Mouse (Mus musculus) spleen, adult 2 months (tissue): ENCODE data around the gene Iqck. TPM values are rescaled to one million over a fixed set of nuclear protein-coding genes. Genes with fewer than 3 reads are reported as not detected.

ENCODE experiments used
- DNase-seq, 2 experiments: peaks; one replicate each; pipeline versions ENCODE4 v3.0.0 to v3.0.0-alpha.2; 2012 to 2021; ENCODE audit warnings: low spot score in 2 of 2, low read depth in 1 of 2
- H3K27ac ChIP-seq: fragments of 200-500 bp; 2 replicates; pipeline ENCODE4 v1.5.1; 2012; ENCODE audit warnings: low read length, inconsistent platforms; ENCODE audit not compliant: insufficient read depth
- H3K27me3 ChIP-seq: fragments of 200-500 bp; 2 replicates; pipeline ENCODE4 v1.6.1; 2012; ENCODE audit warnings: mild to moderate bottlenecking, moderate library complexity, low read length, inconsistent platforms; ENCODE audit not compliant: control insufficient read depth, insufficient read depth
- H3K36me3 ChIP-seq: fragments of 200-500 bp; 2 replicates; pipeline ENCODE4 v1.6.1; 2012; ENCODE audit warnings: mild to moderate bottlenecking, low read length, inconsistent platforms; ENCODE audit not compliant: control insufficient read depth, insufficient read depth
- H3K4me1 ChIP-seq: fragments of 200-500 bp; 2 replicates; pipeline ENCODE4 v1.6.1; 2011; ENCODE audit warnings: inconsistent platforms; ENCODE audit not compliant: control insufficient read depth, insufficient read depth, insufficient read length
- H3K4me3 ChIP-seq: fragments of 200-500 bp; 2 replicates; pipeline ENCODE4 v1.5.1; 2011; ENCODE audit warnings: mild to moderate bottlenecking, inconsistent platforms; ENCODE audit not compliant: insufficient read depth, insufficient read length; ENCODE audit errors: extremely low read depth
- CTCF ChIP-seq: fragments of 200-500 bp; IDR thresholded peaks from 2 replicates; pipeline ENCODE4 v1.5.1; 2011; ENCODE audit warnings: mild to moderate bottlenecking, inconsistent platforms; ENCODE audit not compliant: insufficient read depth, insufficient read length, insufficient replicate concordance; ENCODE audit errors: extremely low read depth
- POLR2A ChIP-seq: fragments of 200-500 bp; IDR thresholded peaks from 2 replicates; pipeline ENCODE4 v1.6.1; 2011; ENCODE audit warnings: low read depth, low read length, inconsistent platforms
- WGBS: fragments of 180-500 bp; shearing (Covaris S2); methylation state at CpG from one replicate; pipeline ENCODE4 v1.1.7; 2018; 5-methylcytosine and 5-hydroxymethylcytosine counted together
- polyA plus RNA-seq: library from polyadenylated mRNA; depleted of rRNA; stranded (reverse); fragments of >200 nt; gene quantifications from 2 replicates; pipeline ENCODE4 v1.2.3, GENCODE M21; 2012

The Iqck gene
- polyA plus RNA-seq, 1 experiment, result 0.48 TPM

DNA sequence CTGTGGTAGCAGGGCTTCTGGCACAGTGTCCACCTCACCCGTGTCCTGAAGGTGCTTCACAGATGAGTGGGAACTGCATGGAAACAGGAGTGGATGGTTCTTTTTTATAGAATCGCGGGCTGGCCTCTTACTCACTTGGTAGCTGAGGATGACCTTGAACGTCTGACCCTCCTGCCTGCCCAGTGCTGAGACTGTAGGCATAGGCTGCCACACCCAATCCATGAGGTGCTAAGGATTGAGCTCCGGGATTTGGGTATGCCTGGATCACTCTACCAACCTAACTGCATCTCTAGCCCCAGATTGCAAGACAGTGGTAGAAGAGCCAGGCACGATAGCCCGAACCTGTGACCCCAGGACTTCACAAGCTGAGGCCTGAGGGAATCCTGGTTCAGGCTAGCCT lies 37.8 kb upstream of the Iqck start:
- no peaks in the 10 kb centered on the region for H3K27me3 ChIP-seq
- H3K4me3 ChIP-seq, result no peak overlapping the region
- no peak for DNase-seq
- H3K36me3 ChIP-seq, result peaks cover 22% of the 10 kb centered on the region
- TF ChIP-seq CTCF, result no peak
- no peak for TF ChIP-seq POLR2A
- H3K27ac ChIP-seq, result no peak overlapping the region
- 92% methylated on average over 7 of the region's 7 CpGs for WGBS
- no peaks in the 10 kb centered on the region for H3K4me1 ChIP-seq

DNA sequence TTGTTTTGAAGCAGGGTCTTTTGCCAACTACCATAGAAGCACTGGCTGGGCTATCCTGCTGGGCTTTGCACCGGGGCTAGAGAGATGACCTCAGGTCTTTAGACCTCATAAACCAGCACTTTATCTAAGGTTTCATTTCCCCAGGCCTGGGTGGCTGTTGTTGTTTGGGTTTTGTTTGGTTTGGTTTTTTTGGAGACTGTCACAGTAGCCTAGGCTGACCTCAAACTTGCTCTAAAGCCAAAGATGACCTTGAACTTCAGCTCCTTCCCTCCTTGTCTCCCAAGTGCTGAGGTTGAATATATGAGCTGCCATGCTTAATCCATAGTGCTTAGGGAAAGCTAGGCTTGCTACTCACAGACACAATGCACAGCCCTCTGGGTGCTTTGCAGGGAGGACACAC lies 35.9 kb upstream of the Iqck start:
- WGBS, result 77% methylated on average over 1 of the region's 1 CpGs
- TF ChIP-seq POLR2A, result no peak
- no peak for TF ChIP-seq CTCF
- H3K36me3 ChIP-seq, result peaks cover 12% of the 10 kb centered on the region

DNA sequence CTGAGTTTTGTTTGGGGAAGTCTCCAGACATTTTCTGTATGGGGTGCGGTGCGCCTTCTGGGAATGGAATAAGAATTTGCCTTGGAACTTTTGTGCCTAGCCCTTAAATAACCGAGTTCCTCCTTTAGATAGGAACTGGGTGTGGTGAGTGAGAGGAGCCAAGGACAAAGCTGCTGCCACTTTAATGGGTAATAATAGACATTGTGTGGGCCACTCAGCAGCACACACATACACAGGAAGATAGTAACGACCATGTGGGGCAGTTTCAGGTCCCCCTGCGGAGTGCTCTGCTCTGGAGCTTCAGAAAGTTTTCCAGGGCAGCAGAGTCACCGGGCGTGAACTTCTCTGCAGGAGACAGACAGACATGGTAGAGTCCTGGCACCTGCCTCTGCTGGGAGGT lies 34.2 kb upstream of the Iqck start:
- Histone ChIP-seq H3K4me3 (no peak overlapping the region), H3K36me3 (peaks cover 9% of the 10 kb centered on the region), H3K27ac (no peak overlapping the region), H3K4me1 (no peaks in the 10 kb centered on the region), H3K27me3 (no peaks in the 10 kb centered on the region)
- no peak for DNase-seq
- WGBS, result 76% methylated on average over 7 of the region's 7 CpGs
- no peak for TF ChIP-seq POLR2A
- no peak for TF ChIP-seq CTCF

More for the DNA sequence above, 35.9 kb upstream of the Iqck start:
- no peak for DNase-seq
- H3K27me3 ChIP-seq, result no peaks in the 10 kb centered on the region
- no peak overlapping the region for H3K27ac ChIP-seq
- no peaks in the 10 kb centered on the region for H3K4me1 ChIP-seq
- H3K4me3 ChIP-seq, result no peak overlapping the region

DNA sequence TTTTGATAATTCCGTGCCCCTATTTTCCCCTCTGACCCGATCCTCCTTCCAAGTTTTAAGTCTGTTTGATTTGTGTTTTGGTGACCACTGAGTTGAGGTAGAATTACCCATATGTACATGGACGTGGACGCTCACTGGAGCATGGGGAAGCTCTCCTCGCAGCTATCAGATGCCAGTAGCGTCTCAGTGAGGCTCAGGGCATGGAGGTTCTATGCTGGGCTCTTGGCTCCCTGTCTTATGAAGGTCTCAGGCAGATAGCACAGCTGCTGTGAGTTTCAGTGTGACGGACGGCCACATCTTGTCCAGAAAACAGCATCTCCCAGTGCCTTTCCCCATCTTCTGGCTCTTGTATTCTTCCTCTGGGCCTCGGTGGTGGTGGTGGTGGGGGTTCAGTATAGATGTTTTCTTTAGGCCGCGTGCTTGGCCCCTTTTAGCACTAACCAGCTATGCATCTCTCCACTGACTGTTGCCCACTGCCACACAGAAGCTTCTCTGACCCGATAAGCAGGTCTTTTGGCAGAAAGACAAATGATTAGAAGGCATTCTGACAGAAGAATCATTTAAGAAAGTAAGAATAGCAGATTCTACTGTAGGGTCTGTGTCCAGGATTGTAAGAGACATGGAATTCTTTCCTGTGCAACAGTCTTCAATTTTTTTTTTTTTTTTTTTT lies 33.5 kb upstream of the Iqck start:
- 92% methylated on average over 12 of the region's 12 CpGs for WGBS
- no peaks in the 10 kb centered on the region for H3K4me1 ChIP-seq
- TF ChIP-seq POLR2A (no peak), CTCF (no peak)
- no peak for DNase-seq
- no peak overlapping the region for H3K27ac ChIP-seq
- no peak overlapping the region for H3K4me3 ChIP-seq
- peaks cover 11% of the 10 kb centered on the region for H3K36me3 ChIP-seq
- no peaks in the 10 kb centered on the region for H3K27me3 ChIP-seq

DNA sequence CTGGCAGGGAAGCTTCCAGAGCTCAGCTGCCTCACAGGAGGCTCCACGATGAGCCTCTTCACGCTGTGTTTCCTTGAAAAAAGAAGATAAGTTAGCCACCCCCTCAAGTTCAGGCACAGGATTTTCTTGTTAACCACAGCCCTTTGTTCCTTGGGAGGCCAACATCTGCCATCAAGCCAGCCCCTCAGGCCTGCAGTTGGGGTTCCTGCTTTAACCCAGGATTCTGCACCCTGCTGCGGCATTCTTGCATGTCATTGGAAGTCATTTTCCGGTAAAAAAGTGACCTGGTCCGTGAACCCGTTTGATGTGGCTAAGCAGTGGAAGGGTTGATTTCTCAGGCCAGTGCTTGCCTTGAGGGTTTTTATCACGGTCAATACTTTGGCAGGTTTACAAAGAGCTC lies 31.1 kb upstream of the Iqck start:
- Histone ChIP-seq H3K27me3 (no peaks in the 10 kb centered on the region), H3K27ac (no peak overlapping the region), H3K4me1 (no peaks in the 10 kb centered on the region), H3K36me3 (peaks cover 17% of the 10 kb centered on the region), H3K4me3 (no peak overlapping the region)
- WGBS, result 91% methylated on average over 7 of the region's 7 CpGs
- DNase-seq, result no peak
- TF ChIP-seq CTCF (no peak), POLR2A (no peak)

DNA sequence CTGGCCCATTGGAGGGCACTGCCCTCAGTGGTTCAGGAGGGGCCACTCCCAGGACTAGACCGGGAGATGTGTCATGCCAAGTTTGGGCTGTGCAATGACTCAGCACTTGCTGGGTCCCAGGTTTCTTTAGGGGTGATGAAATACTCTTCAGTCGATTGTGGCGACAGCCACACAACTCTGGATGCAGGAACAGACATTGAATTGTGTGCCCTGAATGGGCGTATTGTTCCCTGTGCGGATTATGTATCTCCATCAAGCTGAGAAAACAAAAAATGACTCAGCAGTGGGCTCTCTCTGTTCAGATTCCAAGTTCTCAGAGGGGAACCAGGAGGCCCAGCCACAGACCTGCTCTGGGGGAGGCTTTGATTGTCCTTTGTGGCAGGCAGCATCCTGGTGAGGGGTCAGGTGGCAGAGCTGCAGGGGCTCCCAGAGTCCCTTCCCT lies 27.6 kb upstream of the Iqck start:
- no peak overlapping the region for H3K4me3 ChIP-seq
- H3K36me3 ChIP-seq, result peaks cover 19% of the 10 kb centered on the region
- no peak for TF ChIP-seq POLR2A
- TF ChIP-seq CTCF, result no peak
- no peak for DNase-seq
- H3K4me1 ChIP-seq, result no peaks in the 10 kb centered on the region
- no peak overlapping the region for H3K27ac ChIP-seq
- 70% methylated on average over 5 of the region's 5 CpGs for WGBS
- H3K27me3 ChIP-seq, result no peaks in the 10 kb centered on the region

DNA sequence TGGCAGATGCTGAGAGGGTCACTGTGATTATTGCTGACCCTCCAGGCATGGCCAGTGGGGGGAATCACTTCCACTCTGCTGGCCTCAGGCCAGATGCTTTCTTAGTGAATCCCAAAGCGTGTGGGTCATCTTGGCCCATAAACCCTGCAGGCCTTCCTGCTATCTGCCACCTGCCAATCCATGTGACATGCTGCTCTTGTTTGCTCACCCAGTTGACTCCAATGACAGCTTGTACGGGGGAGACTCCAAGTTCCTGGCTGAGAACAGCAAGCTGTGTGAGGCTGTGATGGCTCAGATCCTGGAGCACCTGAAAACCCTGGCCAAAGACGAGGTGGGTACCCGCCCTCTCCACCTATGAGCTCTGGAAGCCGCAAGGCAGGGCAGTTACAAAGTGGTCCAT lies 17.7 kb upstream of the Iqck start:
- 95% methylated on average over 5 of the region's 5 CpGs for WGBS
- Histone ChIP-seq H3K36me3 (peaks cover 41% of the 10 kb centered on the region), H3K4me1 (no peaks in the 10 kb centered on the region), H3K4me3 (no peak overlapping the region), H3K27me3 (no peaks in the 10 kb centered on the region), H3K27ac (no peak overlapping the region)
- no peak for DNase-seq
- TF ChIP-seq POLR2A (no peak), CTCF (no peak)
